Mouse (Mus musculus) adrenal gland, adult (tissue): ENCODE results near the gene Rab6b.

Experiments used
- DNase-seq, 2 experiments: peaks; one replicate each; pipeline ENCODE4 v3.0.0; 2022 to 2023; ENCODE audit warnings: low spot score in 1 of 2; ENCODE audit not compliant: inconsistent age in 2 of 2

Rab6b gene

DNA sequence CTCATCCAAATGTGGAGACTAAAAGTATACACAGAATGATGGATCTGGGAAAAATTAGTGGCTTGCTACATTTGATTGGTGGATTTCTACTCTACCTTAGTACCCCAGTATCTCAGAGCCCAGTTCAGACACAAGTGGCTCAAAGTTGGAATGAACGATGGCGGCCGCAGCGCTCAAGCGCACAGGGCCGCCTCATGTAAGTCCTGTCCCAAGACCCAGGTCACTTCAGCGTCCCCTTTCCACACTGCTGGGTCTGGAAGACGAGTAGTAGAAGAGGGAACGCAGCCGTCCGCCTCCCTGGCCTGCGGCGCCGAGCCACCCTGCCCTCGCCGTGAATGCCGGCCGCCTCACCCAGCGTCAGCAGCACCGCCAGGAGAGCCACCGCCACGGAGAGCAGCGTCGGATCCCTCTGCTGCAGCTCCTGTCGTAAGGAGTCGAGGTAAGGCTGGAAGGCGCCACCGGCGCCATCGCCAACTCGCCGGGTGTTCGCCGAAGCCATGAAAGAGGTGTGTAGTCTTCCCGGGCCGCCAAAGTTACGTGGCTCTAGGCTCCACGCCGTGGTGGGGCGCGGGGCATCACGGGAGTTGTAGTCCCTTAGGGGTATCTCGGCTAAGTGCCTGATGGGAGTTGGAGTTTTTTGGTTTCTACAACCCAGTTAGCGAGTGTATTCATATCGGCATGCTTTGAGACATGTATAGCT, 90.1 kb downstream of the Rab6b start, which contains the start of gene Srprb:
Gene Srprb (minus strand): TSS at position 577 of the 700 bp plus-strand sequence.
- peak; percentile 92 to 97 for DNase-seq

DNA sequence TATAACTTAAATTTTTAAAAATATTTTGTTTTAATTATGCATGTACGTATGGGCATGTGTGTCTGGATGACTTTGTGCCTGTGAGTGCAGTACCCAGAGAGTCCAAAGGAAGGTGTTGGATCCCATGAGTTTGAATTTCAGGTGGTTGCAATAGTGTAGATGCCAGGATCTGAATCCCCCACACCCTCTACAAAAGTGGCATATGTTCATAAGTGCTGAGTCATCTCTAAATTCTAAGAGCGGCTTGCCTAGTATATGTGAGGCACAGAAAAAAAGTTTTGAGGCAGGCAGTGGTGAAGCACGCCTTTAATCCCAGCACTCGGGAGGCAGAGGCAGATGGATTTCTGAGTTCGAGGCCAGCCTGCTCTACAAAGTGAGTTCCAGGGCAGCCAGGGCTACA, 94.2 kb downstream of the Rab6b start:
- no peak for DNase-seq

- DNase-seq: peak; percentile 60 to 87
These were observed 96.3 kb downstream of the Rab6b start for GRCm38 (mm10) chr9:103207846-103208245.

DNA sequence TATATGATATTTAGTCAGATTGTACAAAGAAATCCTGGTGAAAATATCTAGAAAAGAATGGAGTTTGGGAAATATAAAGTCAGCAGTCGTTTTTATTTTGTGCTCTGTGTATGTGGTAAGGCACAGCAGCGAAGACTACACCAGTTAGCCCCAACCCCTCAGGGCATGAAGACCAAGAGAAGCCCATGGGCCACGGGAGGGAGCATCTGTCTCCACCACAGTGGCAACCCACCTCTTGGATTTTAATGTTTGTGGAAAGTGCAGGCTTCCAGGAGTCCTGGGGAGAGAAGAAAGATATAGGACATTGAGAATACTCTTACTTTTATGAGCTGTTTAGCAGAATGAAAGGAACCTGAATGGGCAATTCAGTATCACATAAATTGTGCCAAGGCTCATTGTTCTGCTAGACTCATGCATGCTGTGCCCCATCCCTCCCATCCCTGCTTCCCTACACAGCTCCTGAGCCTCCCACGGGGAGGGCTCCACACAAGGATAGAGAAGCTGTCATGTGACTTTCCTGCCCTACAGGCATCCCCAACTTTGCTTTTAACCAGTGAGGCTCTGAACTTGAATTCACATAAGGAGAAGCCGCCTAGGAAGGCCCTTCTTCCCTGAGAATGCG, 97.3 kb downstream of the Rab6b start:
- DNase-seq: no peak

DNA sequence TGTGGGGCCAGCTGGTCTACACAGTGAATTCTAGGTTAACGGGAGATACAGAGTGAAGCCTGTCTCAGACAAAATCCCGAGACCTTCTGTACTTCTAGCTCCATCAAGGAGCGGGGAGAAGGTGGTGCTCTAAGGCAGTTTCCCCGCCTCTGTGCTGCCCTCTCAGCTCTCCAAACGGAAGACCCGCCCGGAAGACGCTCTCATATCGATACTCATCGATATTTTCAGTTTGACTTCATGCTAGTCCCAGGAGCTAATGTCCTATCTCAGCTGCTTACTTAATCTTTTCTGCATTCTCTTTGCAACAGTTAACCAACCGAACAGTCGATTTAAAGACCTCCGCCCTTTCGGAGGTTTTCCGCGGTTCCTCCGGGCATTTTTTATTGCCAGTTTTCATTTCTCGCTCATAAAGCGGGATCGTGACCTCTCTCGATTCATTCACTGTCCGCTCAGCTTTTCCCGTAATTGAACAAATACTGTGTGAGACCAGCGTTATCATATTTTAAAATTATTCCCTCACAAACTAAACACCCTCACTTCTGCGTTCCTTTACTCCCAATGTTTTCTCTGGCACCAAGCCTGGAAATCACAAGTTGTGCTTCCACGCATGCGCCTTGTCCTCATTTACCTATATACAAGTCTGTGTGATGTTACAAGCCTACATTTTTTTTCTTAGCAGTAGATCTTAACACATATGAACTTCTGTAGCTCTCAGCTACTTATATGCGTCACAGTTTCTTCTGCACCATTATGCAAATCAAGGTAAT, 101.2 kb downstream of the Rab6b start:
- DNase-seq: no peak

GRCm38 (mm10) chr9:103213631-103214030, 102.0 kb downstream of the Rab6b start:
- DNase-seq: no peak

GRCm38 (mm10) chr9:103214281-103214680, 102.7 kb downstream of the Rab6b start:
- DNase-seq: no peak

DNA sequence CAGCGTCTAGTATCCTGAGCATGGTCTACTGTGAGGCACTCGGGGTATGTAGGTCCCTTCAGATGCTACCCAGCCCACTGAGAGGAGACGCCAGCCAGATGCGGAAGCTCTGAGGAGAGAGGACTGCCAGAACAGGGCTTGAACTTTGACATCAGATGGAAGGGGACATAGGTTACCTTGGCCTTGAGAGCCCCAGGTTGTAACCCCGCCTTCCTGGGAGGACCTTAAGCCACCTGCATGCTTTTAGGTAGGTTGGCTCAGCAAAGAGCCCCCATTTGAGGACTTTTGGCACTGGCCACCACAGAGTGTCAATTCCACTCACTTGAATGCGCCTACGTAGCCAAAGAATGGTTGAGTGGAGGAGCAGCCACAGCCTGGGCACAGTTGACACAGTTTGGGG, 113.1 kb downstream of the Rab6b start:
- no peak for DNase-seq

DNA sequence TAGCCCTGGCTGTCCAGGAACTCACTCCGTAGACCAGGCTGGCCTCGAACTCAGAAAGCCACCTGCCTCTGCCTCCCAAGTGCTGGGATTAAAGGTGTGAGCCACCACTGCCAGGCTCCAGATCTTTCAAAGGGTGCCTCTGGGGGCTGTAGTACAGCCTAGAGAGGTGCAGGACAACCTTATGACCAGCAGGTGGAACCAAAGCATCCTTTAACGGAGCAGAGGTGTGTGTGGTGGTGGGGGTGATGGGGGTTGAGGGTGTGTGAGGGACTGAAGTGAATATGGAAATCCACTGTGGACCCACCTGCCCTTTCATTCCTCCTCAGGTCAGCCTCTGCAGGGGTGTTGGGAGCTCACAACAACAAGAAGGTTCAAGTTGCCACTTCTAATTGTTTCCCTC, 113.9 kb downstream of the Rab6b start:
- peak in 1 of 2 experiments; percentile 66 for DNase-seq

- peak in 1 of 2 experiments; percentile 28 for DNase-seq
These were observed 115.2 kb downstream of the Rab6b start for GRCm38 (mm10) chr9:103226806-103227205.

- no peak for DNase-seq
These were observed 116.2 kb downstream of the Rab6b start for GRCm38 (mm10) chr9:103227760-103228159.

GRCm38 (mm10) chr9:103228370-103229003, 116.9 kb downstream of the Rab6b start:
- no peak for DNase-seq

DNA sequence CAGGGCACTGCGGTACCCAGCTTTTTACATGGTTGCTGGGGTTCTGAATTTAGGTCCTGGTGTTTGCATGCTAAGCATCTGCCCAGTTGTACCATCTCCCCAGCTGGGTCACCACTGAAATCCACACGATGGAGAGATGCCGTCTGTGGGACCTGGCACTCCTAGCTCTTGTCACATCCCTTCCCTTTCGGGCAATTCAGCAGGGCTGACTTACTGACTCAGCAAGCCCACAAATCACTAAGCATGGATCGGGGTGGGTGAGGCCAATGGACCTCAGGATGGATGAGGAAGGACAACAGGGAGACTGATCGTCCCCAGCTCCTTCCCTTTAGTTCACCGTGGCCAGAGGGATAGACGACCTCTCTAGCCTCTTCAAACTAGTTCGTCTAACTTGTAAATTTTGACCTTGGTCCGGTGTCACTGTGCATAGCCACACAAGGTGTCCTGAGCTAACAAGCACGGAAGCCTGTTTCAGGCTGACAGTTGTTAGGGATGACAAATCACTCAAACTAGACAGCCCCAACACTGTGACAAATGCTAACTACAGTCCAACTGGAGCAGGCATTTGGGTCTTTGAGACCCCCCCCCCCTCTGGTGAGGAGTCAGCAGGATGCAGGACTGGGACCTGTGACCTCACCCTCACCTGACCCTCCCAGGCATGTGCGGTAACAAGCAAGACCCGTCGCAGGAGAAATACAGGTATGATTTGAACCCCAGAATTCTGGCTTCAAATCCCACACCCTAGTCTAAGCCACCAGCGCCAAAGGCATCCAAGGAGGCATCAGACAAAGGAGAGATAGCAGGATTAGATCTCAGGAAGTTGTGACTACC, 117.7 kb downstream of the Rab6b start:
- no peak for DNase-seq

DNA sequence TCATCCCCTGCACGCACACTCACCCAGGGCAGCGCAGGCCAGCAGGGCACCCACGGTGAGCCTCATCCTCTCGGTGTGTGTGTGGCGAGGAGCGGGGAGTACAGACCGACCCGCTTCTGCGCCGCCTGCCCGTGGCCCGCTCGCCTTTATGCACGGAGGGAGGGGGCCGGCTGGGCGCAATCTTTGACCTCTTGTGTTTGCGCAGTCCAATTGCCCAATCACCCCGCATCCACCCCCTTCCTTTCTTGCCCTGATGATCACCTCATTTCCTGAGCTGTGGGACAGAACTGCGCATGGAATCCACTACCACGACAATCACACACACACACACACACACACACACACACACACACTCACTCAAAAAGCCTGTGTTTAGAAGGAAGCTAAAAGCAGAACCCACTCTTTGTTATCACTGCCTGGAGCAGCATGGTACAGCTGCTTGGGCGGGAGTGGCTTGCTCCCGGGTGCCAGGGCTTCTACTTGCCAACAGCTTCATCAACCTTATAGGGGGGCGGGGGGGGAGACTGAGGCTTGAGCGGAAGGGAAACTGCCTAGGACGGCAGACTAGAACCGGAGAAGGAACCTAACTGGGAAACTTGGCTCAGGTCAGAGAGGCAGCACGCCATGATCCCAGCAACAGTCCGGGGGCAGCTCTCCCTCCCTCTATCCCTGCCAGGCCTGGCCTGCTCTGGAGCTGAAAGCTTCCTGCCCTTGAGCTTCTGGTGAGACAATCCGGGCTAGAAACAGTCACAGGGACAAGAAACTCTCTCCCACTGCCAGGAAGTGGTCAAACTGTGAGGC, 118.8 kb downstream of the Rab6b start, which contains the start of the genes Gm20425 and Trf:
Gene Gm20425 (minus strand): TSS at position 157 of the 801 bp plus-strand sequence.
Gene Trf (minus strand): TSS at position 294 of the 801 bp plus-strand sequence.
- peak; percentile 56 to 71 for DNase-seq

DNA sequence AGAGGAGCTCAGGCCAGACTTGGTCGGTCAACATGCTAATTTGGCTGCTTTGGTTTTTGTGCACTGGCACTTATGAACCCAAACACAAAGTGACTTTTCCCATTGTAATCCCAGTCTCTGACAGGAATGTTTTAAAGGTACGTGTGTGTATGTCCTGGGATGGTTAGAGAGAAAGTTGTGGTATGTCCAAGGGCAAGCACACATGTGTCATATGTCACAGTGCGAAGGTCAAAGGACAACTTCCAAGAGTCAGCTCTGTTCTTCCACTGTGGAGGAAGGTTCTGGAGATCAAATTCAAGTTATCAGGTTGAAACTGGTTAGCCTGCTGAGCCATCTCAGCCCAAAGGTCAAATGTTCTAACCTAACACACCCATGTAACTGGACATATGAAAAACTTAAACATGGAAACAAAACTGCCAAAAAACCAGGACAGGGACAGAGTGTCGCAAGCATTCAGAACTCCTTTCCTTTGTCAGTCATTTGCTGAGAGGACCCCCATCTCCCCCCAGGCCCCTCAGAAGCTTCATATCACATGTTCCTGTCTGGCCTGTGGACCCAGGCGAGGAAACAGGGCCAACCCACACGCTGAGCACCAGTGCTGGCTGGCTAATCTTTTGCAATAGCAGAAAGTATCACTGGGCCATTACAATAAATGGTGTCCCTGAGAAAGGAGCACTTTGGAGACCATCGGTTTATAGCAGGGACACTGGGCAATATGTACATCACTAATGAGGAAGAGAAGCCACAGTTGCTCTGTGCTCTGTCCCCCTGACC, 120.8 kb downstream of the Rab6b start:
- no peak for DNase-seq

GRCm38 (mm10) chr9:103233006-103233395, 121.4 kb downstream of the Rab6b start:
- DNase-seq: no peak

GRCm38 (mm10) chr9:103234059-103234458, 122.5 kb downstream of the Rab6b start:
- no peak for DNase-seq

GRCm38 (mm10) chr9:103234565-103235165, 123.1 kb downstream of the Rab6b start:
- peak in 1 of 2 experiments; percentile 35 for DNase-seq
